Mouse (Mus musculus) kidney, adult 2 months (tissue): ENCODE measurements around the gene Rnpepl1.

Experiments
- CTCF ChIP-seq: fragments of 200-500 bp; conservative IDR thresholded peaks from 2 replicates; pipeline ENCODE4 v1.5.1; 2011; ENCODE audit warnings: low read depth, mild to moderate bottlenecking, control low read depth, low read length, moderate library complexity, mixed read lengths; ENCODE audit not compliant: insufficient read depth, insufficient read length
- POLR2A ChIP-seq: fragments of 200-500 bp; IDR thresholded peaks from one replicate; pipeline ENCODE4 v1.6.1; 2011; ENCODE audit warnings: low read depth, low read length, control low read depth

- no peak for TF ChIP-seq CTCF
- no peak for TF ChIP-seq POLR2A
Measured at GRCm38 (mm10) chr1:92958999-92959398, 48.4 kb downstream of the Rnpepl1 start.
